Mouse (Mus musculus) CD4-positive naive resting alpha-beta T cell, adult 76 days (primary cell): ENCODE measurements around the gene Calhm4. TPM values are rescaled to one million over a fixed set of nuclear protein-coding genes. Genes with fewer than 3 reads are reported as not detected.

ENCODE experiments used
- total RNA-seq: library from RNA; stranded (reverse); gene quantifications from one replicate; pipeline ENCODE4 v1.2.4, GENCODE M21; 2023

The Calhm4 gene
- total RNA-seq = not detected

GRCm38 (mm10) chr10:34044210-34044609, at the start of gene Calhm4:
TSS of gene Calhm4 (minus strand) at chr10:34044310.

DNA sequence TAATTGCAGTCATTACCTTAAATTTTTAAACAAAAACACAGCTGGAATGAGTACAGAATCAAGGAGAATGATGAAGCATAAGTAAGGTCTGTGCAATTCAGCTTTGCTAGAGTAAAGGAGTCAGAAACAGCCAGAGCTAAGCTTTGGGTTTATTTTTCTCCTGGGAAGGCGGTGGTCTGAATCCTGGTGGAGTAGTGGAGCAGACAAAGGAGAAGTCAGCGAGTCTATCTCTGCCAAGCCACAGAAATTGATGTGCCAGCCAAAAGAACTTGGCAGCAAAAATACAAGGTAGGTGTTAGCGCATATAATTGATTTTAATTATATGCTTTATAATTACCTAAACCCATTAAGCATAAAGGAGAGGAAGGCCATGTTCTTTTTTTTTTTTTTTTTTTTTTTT, 6.7 kb downstream of the Calhm4 start, which contains the start of gene Trappc3l:
Gene Trappc3l (plus strand): TSS at position 197 of the 400 bp plus-strand sequence.

GRCm38 (mm10) chr10:34019302-34020075, 24.6 kb downstream of the Calhm4 start, which contains the start of gene Rwdd1:
TSS of gene Rwdd1 (minus strand) at chr10:34019624.

Other genes starting within 250 kb of the Calhm4 start
- not detected for gene Sult3a1, start 186.6 kb downstream of the Calhm4 start, total RNA-seq
- not detected for gene Rsph4a, start 139.2 kb downstream of the Calhm4 start, total RNA-seq
- gene Zup1, start 93.0 kb downstream of the Calhm4 start, total RNA-seq = 73.0 TPM
- gene Rwdd1, start 24.7 kb downstream of the Calhm4 start, total RNA-seq = 51.9 TPM
- gene Trappc3l, start 6.7 kb downstream of the Calhm4 start, total RNA-seq = not detected
- gene Calhm5, start 52.2 kb upstream of the Calhm4 start, total RNA-seq = not detected
- gene Calhm6, start 83.7 kb upstream of the Calhm4 start, total RNA-seq = 13.0 TPM
- 10.3 TPM for gene Dse, start 163.4 kb upstream of the Calhm4 start, total RNA-seq
- gene Tspyl1, start 237.9 kb upstream of the Calhm4 start, total RNA-seq = 113 TPM